13 mouse cellular contexts compared by ENCODE assay signal in the genomic region with DNA sequence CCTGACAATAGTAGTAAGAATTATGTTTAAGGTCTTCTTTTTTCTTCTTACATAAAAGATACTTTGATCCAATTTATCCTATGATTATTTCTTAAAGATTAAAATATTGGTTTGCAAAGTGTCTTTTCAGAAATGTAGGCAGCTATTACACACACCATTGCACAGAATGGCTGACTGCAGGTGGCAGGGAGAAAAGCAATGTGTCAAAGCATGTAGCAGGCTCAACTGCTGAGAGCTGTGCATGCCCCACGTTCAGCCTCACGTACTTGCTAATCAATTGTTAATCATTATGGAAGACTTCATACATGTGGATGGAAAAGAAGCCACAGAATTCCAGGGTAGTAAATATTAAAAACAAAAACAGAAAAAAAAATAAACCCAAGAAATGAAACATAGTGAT.
"Had no signal": no experiment of that assay in that cellular context is flagged by ENCODE, and none has a peak within 500 bp of the region (broad histone marks: within the 10 kb centered on the region; RNA-seq: fewer than 3 reads in every experiment).

No protein-coding gene starts in this region.

- H3K4me2 ChIP-seq: liver, embryonic 11.5 days; liver, embryonic 15.5 days; stomach, embryonic 15.5 days had no signal

- H3K27me3 ChIP-seq: liver, embryonic 15.5 days; stomach, embryonic 15.5 days had no signal

- ATAC-seq: lung, postnatal 0 days had no signal

- H3K9me3 ChIP-seq: limb, embryonic 10.5 days; liver, embryonic 15.5 days; stomach, embryonic 15.5 days had no signal

- H3K27ac ChIP-seq: left cerebral cortex, adult 2 months; limb, embryonic 10.5 days; liver, embryonic 15.5 days; stomach, embryonic 15.5 days had no signal

- DNase-seq: kidney, adult 8-10 months; kidney, postnatal 25 days; lung, adult 2 months; lung, postnatal 36 days; right cerebral cortex, postnatal 14 days; thymus, adult 2 months; thymus, postnatal 25 days had no signal

- H3K9ac ChIP-seq: liver, embryonic 15.5 days; stomach, embryonic 15.5 days had no signal

- H3K4me1 ChIP-seq: limb, embryonic 10.5 days; liver, embryonic 15.5 days; stomach, embryonic 15.5 days had no signal

- H3K4me3 ChIP-seq: left cerebral cortex, adult 2 months; limb, embryonic 10.5 days; liver, embryonic 15.5 days; stomach, embryonic 15.5 days had no signal

- H3K36me3 ChIP-seq: limb, embryonic 10.5 days; liver, embryonic 15.5 days; stomach, embryonic 15.5 days had no signal
